Mouse (Mus musculus) erythroblast, embryonic 14.5 days (primary cell): ENCODE measurements around the gene Cryz.

ENCODE experiments used
- GATA1 ChIP-seq: IDR thresholded peaks from 2 replicates; pipeline ENCODE4 v1.6.1; 2012; ENCODE audit warnings: low read length, inconsistent platforms, mixed read lengths
- TAL1 ChIP-seq: IDR thresholded peaks from 3 replicates; pipeline ENCODE4 v1.6.1; 2012; ENCODE audit warnings: low read length, inconsistent platforms, mixed read lengths

DNA sequence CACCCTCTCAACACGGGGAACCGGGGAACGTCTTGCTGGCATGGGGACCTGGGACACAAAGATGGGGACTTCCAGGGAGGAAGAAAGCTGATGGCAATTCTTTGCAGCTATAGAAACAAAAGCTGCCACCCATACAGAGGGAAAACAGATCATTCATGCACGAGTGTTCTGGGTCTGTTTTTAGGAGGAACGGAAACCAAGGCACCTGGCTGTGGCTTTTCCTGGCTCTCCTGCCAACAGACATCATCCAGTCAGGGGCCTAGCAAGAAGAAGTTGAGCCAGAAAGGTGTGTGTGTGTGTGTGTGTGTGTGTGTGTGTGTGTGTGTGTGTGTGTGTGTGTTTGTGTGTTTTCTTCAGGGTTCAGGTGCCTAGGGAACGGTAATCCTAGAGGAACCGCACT is 67.0 kb downstream of the Cryz start, which contains the start of gene Erich3:
- TF ChIP-seq GATA1, result no peak
- TF ChIP-seq TAL1, result no peak
